Mouse (Mus musculus): ENCODE results near the gene Sgms1. TPM values are rescaled to one million over a fixed set of nuclear protein-coding genes. Genes with fewer than 3 reads are reported as not detected.
"Not testable (repeated sequence)": the region's sequence is repeated elsewhere in the genome, so short reads cannot be mapped to it uniquely, and the experiment has no call there.

The Sgms1 gene
- total RNA-seq, 2 experiments from 2014 or later: 36.3 to 44.3 TPM

- DNase-seq (ENCODE audit: low spot score in 2 of 2): no peak
These were observed 61.3 kb downstream of the Sgms1 start for GRCm38 (mm10) chr19:32328089-32328828.

- no peak for DNase-seq (ENCODE audit: low spot score in 2 of 2)
These were observed 62.9 kb downstream of the Sgms1 start for GRCm38 (mm10) chr19:32326621-32327021.

GRCm38 (mm10) chr19:32326156-32326555, 63.4 kb downstream of the Sgms1 start:
- DNase-seq (ENCODE audit: low spot score in 2 of 2): no peak

DNA sequence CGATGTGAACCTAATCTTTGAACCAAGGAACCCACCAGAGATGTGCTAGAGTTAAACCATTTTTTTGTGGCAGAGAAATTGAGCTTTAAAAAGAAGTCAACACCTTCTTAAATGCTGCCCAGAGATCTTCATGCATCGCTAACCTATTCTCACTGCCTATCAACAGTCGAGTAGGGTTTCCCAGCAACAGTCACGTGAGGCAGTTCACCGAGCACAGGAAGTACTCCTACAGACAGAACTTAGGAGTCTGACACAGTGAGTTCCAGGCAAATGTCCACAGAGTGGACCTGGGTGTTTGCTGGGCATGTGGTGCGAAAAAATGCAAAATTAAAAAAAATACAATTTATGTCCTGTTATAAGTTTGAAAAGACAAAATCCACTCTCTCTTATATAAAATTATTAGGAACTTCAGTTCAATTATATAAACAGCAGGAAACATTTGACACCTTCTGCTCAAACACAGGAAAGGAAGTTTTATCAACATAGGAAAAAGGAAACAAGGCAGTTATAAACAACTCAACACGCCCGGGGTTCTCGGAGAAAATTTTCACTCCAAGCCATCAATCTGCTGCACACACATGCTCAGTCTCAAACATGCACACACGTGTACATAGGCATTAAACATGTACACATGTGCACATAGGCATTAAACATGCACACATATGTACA, 64.3 kb downstream of the Sgms1 start:
- DNase-seq (ENCODE audit: low spot score in 2 of 2): no peak

DNA sequence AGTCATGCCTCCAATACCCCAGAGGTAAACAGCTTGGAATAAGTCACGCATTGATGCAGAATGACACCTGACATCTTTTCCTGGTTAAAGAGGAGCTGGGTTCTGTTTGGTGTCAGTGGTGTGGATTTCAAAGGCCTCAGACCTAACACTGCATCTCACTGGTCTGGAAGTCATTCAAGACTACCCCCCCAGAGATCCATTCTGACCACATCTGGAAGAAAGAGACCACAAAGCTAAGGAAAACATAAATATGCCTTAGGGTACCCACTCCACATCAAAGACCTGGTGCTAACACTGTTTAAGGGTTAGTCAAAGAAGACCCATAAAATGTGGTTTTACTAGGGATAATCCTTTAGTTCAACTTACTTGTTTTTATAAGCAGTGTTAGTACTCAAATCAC, 65.0 kb downstream of the Sgms1 start:
- DNase-seq (ENCODE audit: low spot score in 2 of 2): no peak

GRCm38 (mm10) chr19:32323070-32323469, 66.4 kb downstream of the Sgms1 start:
- DNase-seq (ENCODE audit: low spot score in 2 of 2): no peak

DNA sequence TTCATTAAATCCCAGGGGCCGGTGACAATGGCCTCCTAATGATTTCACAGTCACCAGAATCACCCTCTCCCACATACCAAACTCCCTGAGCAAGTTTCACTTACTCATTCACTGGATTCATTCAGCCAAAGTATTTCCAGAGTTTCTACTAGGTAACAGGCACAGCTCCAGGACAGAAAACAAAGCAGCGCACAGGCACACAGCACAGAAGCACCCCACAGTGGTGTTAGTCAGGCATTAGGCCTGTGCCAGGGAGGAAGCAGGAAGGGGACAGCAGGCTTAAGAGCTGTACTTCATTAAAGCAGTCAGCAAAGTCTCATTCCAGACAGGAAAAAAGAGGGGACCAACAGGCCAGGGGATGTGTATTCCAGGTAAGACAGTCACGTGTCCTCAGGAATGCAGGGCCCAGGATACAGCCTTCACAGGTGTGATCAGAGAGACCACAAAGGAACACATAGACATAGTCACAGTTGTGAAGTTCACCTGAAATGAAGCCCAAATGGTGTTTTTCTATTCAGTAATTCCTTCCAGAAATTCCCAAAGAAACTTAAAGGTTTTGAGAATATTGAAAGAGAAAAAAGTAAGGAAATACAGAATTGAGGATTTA, 67.0 kb downstream of the Sgms1 start:
- peak; percentile 30 to 54 for DNase-seq (ENCODE audit: low spot score in 2 of 2)

GRCm38 (mm10) chr19:32320366-32320666, 69.2 kb downstream of the Sgms1 start:
- peak; percentile 40 to 50 for DNase-seq (ENCODE audit: low spot score in 2 of 2)

DNA sequence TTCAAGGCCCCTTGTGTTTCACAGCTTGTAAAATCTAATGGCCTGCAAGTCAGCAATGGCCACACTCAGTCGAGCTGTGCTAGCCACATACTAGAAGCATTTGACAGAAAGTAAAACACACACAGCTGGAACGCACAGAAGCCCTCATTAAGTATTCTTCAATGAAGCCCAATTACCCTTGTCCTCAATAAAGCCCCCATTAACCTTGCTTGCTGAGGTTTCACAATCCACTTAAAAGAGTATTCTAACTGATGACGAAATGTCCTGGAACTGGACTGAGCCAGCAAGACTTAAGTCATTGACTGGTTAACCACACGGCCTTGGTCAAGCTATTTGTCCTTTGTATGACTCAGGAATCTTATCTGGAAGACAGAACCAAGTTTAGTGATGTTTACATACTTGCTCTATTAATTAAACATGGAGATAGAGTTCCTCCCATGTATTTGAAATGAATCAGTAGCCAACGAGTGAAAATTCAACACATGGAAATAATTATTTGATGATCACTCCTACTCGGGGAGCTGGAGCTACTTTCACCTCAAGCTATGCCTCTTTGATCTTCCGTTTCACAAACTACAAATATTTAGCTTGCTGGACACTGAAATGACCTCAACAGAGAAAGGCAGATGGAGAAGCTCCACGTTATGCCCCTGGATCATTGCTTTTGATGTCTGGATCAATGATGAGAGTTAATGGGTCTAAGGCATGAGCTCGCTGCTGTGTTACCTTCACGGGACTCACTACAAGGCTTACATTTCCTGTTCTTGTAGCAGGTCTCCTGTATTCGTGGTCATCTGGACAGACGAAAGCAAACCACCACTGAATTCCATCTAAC, 69.8 kb downstream of the Sgms1 start:
- DNase-seq (ENCODE audit: low spot score in 2 of 2): no peak

- no peak for DNase-seq (ENCODE audit: low spot score in 2 of 2)
These were observed 70.5 kb downstream of the Sgms1 start for GRCm38 (mm10) chr19:32319057-32319456.

GRCm38 (mm10) chr19:32317347-32317746, 72.2 kb downstream of the Sgms1 start:
- DNase-seq (ENCODE audit: low spot score in 2 of 2): not testable (repeated sequence)

GRCm38 (mm10) chr19:32313304-32313703, 76.2 kb downstream of the Sgms1 start:
- DNase-seq (ENCODE audit: low spot score in 2 of 2): no peak

DNA sequence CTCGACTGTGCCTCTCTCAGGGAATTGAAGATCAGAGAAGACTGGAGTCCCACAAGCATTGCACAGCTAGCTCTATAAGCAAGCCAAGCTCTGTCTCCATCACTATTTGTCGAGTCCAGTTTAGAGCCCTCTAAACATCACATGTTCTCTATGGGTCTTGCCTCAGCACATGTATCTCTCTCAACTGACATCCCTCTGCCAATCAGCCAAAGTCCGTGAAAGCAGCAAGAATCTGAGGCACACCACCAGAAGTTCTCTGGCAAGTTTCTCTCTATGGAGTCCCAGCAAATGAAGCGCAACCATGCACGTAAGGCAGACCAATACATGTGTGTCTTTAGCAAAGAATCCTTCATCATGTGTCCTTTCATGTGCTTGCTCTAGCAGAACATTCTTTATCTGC, 77.8 kb downstream of the Sgms1 start:
- DNase-seq (ENCODE audit: low spot score in 2 of 2): no peak

DNA sequence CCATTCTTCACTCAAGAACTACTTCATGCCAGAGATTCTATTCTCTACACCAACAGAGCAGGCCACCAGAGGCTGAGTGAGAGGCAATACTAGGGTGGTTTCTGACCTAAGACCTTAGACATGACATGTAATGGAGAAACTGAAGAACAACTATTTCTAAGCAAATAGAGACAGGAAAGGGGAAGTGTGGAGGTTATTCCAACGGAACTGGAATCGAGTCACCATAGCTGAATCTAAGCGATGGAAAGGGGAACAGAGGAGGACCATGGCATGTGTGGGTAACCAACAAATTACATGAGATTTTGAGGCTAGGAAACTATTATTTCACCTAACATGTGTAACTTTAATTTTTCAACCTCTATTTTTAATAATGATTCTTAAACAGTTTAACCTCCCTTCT, 78.5 kb downstream of the Sgms1 start:
- DNase-seq (ENCODE audit: low spot score in 2 of 2): no peak

DNA sequence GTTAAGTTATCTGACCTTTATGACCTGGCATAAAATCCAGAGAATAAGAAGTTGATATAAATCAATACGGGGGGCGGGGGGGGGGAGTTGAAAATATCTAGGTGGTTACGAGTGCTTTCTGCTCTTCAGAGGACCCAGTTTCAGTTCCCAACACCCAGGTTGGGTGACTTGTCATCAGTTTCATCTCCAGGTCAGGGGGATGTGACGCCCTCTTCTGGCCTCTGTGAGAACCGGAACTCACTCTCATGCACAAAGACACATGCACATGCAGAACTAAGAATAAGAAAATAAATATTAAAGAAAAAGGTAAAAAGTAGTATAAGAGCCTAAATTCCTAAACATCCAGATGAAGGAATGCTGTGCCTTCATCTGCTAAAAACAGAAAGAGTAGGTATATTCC, 79.0 kb downstream of the Sgms1 start:
- DNase-seq (ENCODE audit: low spot score in 2 of 2): no peak

- DNase-seq (ENCODE audit: low spot score in 2 of 2): no peak
These were observed 80.2 kb downstream of the Sgms1 start for GRCm38 (mm10) chr19:32309346-32309745.

GRCm38 (mm10) chr19:32308311-32308710, 81.2 kb downstream of the Sgms1 start:
- DNase-seq (ENCODE audit: low spot score in 2 of 2): no peak

DNA sequence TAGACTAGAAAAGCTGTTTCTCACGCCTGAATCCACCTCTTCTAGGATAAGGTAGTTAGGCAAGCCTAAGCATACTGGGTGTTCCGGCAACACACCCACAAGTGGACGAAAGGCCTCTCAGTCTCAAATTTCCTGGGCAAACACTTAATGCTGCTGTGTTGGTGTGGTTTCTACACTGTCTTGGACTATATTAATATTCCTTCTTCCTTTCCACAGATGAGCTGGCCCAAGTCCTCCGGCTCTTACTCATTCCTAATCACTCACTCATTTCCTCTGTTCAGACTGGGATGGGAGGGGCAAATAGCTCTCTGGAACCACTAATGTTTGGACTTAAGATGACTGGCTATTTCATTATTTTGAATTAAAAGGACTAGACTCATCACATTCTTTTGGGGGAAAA, 84.6 kb downstream of the Sgms1 start:
- DNase-seq (ENCODE audit: low spot score in 2 of 2): no peak

- no peak for DNase-seq (ENCODE audit: low spot score in 2 of 2)
These were observed 85.3 kb downstream of the Sgms1 start for GRCm38 (mm10) chr19:32304008-32304873.

- no peak for DNase-seq (ENCODE audit: low spot score in 2 of 2)
These were observed 86.6 kb downstream of the Sgms1 start for GRCm38 (mm10) chr19:32302835-32303381.

Data from layer of hippocampus, postnatal 10 days (tissue).